Mouse (Mus musculus) adrenal gland, postnatal 36 days (tissue): ENCODE data around the gene Nxf1. TPM values are rescaled to one million over a fixed set of nuclear protein-coding genes. Genes with fewer than 3 reads are reported as not detected.

Source experiments
- DNase-seq, 2 experiments: peaks; one replicate each; pipeline ENCODE4 v3.0.0; 2021; ENCODE audit warnings: mixed read lengths in 1 of 2
- microRNA-seq: library from miRNA; unstranded; fragments of <30 nt; microRNA quantifications from one replicate; pipeline ENCODE4 v1.2.0, GENCODE M21; 2021
- total RNA-seq, 2 experiments: library from RNA; stranded (reverse); gene quantifications; 2 replicates each; pipeline ENCODE4 v1.2.3; 2021

The Nxf1 gene
- total RNA-seq, 2 experiments from 2014 or later: 94.7 to 144 TPM

GRCm38 (mm10) chr19:8818801-8819595, 62.1 kb downstream of the Nxf1 start, which contains the start of gene Ttc9c:
Gene Ttc9c (minus strand): TSS chr19:8819333.
- peak; percentile 96 to 97 for DNase-seq

GRCm38 (mm10) chr19:8819596-8820423, 62.9 kb downstream of the Nxf1 start, which contains the start of gene Hnrnpul2:
Gene Hnrnpul2 (plus strand): TSS chr19:8820010.
- peak; percentile 99 for DNase-seq

Small RNA genes lying within 50 kb of the gene (microRNA-seq; reads per million reads assigned to microRNA genes)
- gene Mir6992: not detected

Other genes starting within 250 kb of the Nxf1 start
- under 1 TPM in 1 of 2 experiments, not detected in 1; 0.36 TPM for gene Slc22a8, start 165.8 kb upstream of the Nxf1 start, total RNA-seq
- gene Slc22a6, start 139.0 kb upstream of the Nxf1 start, total RNA-seq: not detected
- gene Chrm1, start 93.3 kb upstream of the Nxf1 start, total RNA-seq: 1 to 10 TPM; 1.3 TPM
- 100 to 1,000 TPM; 354 to 445 TPM for gene Slc3a2, start 33.7 kb upstream of the Nxf1 start, total RNA-seq
- gene Wdr74, start 21.2 kb upstream of the Nxf1 start, total RNA-seq: 10 to 100 TPM; 52.3 to 71.2 TPM
- gene 1700092M07Rik, start 16.4 kb upstream of the Nxf1 start, total RNA-seq: 1 to 10 TPM in 1 of 2 experiments, under 1 TPM in 1; 0.82 to 1.0 TPM
- gene Stx5a, start 15.7 kb upstream of the Nxf1 start, total RNA-seq: 10 to 100 TPM; 83.6 to 92.9 TPM
- gene Tmem223, start 13.9 kb downstream of the Nxf1 start, total RNA-seq: 100 to 1,000 TPM; 113 to 127 TPM
- gene Tmem179b, start 17.4 kb downstream of the Nxf1 start, total RNA-seq: 10 to 100 TPM; 44.8 to 69.2 TPM
- gene Taf6l, start 29.3 kb downstream of the Nxf1 start, total RNA-seq: 10 to 100 TPM; 11.2 to 16.7 TPM
- gene Polr2g, start 41.5 kb downstream of the Nxf1 start, total RNA-seq: 10 to 100 TPM; 90.5 to 98.5 TPM
- 1 to 10 TPM; 2.0 to 2.9 TPM for gene Zbtb3, start 45.5 kb downstream of the Nxf1 start, total RNA-seq
- 10 to 100 TPM; 31.7 to 32.2 TPM for gene Ttc9c, start 62.3 kb downstream of the Nxf1 start, total RNA-seq
- gene Hnrnpul2, start 62.9 kb downstream of the Nxf1 start, total RNA-seq: 10 to 100 TPM; 61.8 to 67.6 TPM
- gene AC129217.1, start 72.7 kb downstream of the Nxf1 start, total RNA-seq: 1 to 10 TPM in 1 of 2 experiments, not detected in 1; 1.7 TPM
- gene Bscl2, start 80.4 kb downstream of the Nxf1 start, total RNA-seq: 100 to 1,000 TPM; 132 to 176 TPM
- 1 to 10 TPM; 5.2 to 5.4 TPM for gene Gng3, start 82.1 kb downstream of the Nxf1 start, total RNA-seq
- 1 to 10 TPM; 4.2 to 4.5 TPM for gene Lrrn4cl, start 93.7 kb downstream of the Nxf1 start, total RNA-seq
- 100 to 1,000 TPM; 177 to 218 TPM for gene Ubxn1, start 114.4 kb downstream of the Nxf1 start, total RNA-seq
- gene Uqcc3, start 123.8 kb downstream of the Nxf1 start, total RNA-seq: 10 to 100 TPM; 49.9 to 79.8 TPM
- gene Lbhd1, start 126.7 kb downstream of the Nxf1 start, total RNA-seq: 10 to 100 TPM in 1 of 2 experiments, 1 to 10 TPM in 1; 5.3 to 17.6 TPM
- gene Gm49403, start 126.9 kb downstream of the Nxf1 start, total RNA-seq: not detected
- gene 1810009A15Rik, start 131.8 kb downstream of the Nxf1 start, total RNA-seq: 10 to 100 TPM; 49.6 to 50.3 TPM
- gene Gm49416, start 131.9 kb downstream of the Nxf1 start, total RNA-seq: 1 to 10 TPM; 1.0 to 4.2 TPM
- gene Ints5, start 135.9 kb downstream of the Nxf1 start, total RNA-seq: 10 to 100 TPM; 23.7 to 25.8 TPM
- gene Ganab, start 141.0 kb downstream of the Nxf1 start, total RNA-seq: 100 to 1,000 TPM; 190 to 201 TPM
- gene B3gat3, start 163.3 kb downstream of the Nxf1 start, total RNA-seq: 10 to 100 TPM; 56.3 to 66.1 TPM
- 10 to 100 TPM; 38.7 to 61.5 TPM for gene Rom1, start 172.3 kb downstream of the Nxf1 start, total RNA-seq
- 10 to 100 TPM; 46.9 to 59.1 TPM for gene Eml3, start 172.5 kb downstream of the Nxf1 start, total RNA-seq
- gene Mta2, start 184.8 kb downstream of the Nxf1 start, total RNA-seq: 10 to 100 TPM; 88.0 to 88.6 TPM
- 10 to 100 TPM; 20.7 to 24.4 TPM for gene Tut1, start 196.8 kb downstream of the Nxf1 start, total RNA-seq
- gene Eef1g, start 210.0 kb downstream of the Nxf1 start, total RNA-seq: 100 to 1,000 TPM; 331 to 363 TPM
- 100 to 1,000 TPM; 114 to 197 TPM for gene Ahnak, start 232.2 kb downstream of the Nxf1 start, total RNA-seq